Mouse (Mus musculus): ENCODE data around the gene Dnah11.

Dnah11 gene

DNA sequence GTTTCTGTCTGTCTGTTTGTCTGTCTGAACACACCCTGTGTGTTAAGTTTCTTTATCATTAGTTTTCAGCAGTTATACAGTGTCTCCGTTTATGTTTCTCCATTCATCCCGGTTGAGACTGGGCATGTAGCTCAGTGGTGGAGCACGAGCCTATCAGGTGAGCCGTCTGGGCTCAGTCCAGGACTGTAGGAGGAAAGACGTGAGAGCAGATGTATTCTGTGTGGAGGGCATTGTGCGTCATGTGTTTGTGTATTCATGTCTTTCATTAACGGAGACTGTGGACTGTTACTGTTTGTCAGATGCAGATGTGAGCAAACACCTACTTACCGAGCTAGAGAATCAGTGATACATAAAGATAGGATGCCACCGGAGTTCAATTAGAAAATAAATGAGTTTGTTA lies 341.8 kb downstream of the Dnah11 start:
- no peak for DNase-seq

DNA sequence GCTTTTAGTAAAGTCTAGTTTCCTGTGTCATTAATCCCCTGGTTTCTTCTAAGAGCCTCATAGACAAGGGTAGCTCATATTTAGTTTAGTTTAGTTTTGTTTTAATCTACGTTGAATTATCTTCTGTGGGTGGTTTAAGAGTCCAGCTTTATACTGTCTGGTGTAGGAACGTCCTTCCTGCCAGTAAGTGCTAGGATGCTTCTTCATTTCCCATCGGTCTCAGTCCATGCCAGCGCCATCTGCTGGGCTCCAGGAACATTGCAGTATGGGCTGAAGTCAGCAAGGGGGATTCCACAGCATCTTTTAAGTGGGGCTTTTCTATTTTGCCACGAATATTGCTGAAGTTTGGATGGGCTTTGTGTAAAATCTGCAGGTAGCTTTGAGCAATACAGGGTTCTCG lies 345.5 kb downstream of the Dnah11 start:
- DNase-seq, result peak; percentile 20

DNA sequence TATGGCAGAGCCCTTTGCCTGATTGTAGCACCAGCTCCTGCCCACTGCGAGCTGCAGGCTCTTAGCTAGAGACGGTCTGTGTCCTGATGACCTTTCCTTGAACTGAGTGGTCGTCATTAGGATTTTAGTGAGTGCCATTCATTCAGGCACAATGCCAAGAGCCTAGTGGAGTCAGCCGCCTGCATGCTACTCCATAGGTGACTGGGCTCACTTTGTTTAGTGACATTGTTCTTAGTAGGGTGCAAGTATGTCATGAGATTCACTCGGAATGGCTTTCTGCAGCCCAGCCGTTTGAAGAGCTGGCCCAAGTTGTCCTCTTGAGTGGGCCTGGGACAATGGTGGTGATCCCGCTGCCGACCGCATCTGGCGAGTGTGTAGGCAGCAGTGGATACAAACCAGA lies 348.4 kb downstream of the Dnah11 start:
- no peak for DNase-seq

DNA sequence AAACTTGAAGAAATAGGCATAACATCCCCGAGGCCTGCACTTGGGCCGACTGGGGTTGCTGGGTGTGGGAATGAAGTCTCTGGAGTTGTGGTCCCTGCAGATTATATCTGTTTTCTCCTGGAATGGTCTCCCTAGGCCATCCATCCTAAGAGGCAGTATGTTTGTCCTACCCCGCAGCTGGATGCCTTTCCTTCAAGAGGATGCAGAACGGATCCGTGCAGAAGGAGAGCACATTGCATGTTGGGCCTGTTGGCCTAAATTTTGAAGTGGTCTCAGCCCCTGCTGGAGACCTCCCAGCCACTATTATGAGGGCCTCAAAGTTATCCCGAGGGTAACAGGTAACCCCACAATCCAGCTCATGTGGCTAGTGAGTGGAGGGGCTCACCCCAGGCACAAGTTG lies 350.2 kb downstream of the Dnah11 start:
- DNase-seq, result no peak

DNA sequence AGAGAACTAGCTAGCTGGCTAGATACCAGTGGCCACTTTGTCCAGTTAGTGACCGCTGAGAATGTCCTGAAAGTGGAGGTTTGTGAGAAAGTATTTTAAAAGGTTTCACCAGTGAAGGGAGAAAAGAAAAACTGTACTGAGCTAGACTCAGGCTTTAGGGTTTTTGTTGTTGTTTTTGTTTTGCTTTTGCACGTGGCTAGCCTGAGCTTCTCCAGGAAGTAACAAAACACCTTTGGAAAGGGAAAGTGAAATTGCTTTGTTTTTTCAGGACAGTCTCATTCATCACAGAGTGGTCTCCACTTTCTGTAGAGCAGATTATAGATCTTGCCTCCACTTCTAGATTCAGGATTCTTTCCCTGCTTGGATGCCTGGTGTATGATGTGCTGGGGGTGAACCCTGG lies 353.9 kb downstream of the Dnah11 start:
- no peak for DNase-seq

DNA sequence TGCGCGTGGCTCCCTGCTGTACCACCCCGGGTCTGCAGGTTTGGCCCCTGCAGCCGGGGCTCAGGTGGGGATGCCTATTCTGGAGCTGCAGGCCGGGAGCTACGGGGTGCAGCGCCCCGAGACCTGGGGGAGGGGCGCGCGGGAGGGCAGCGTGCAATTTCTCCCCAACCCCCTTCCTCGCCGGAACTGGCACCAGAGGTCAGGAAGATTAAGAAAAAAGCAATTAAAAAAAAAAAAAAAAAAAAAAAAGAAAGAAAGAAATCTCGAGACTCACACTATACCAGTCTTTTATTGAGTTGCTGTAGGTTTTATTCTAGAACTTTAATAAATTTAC lies 354.8 kb downstream of the Dnah11 start:
- DNase-seq, result no peak

DNA sequence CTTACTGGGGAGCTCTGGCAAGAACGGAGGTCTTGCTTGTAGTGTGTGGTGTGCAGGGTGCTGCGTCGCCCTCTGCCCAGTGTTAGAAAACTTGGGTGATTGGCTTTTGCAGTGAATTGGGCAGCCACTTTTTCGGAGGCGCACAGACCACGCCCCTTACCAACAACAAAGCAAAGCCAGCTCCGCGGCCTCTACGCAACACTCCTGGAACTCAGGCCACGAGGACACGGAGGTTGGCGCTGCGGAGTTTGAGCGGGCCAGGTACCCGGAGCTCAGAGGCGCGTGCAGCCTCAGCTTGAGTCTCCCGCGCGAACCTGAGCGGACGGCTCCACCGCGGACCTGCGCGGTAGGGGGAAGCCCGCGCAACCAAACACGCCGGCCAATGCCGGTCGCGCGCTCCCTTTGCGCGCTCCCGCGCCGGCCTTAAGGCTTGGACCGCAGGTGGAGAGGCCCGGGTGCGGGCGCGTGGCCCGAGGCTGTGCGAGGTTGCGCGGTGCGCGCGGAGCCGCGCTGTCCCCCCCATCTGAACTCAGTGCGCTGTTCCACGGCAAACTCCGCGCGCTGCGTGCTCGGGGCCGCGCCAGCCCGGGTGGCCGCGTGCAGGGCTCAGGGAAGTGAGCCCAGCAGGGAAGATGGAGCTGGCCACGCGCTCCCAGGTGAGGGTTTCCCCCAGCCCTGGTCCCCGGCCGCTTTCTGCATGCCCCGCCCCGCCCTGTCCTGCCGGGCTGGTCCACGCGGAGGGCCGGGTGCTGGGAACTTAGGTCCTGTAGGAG lies 355.4 kb downstream of the Dnah11 start:
- DNase-seq, result peak; percentile 29

DNA sequence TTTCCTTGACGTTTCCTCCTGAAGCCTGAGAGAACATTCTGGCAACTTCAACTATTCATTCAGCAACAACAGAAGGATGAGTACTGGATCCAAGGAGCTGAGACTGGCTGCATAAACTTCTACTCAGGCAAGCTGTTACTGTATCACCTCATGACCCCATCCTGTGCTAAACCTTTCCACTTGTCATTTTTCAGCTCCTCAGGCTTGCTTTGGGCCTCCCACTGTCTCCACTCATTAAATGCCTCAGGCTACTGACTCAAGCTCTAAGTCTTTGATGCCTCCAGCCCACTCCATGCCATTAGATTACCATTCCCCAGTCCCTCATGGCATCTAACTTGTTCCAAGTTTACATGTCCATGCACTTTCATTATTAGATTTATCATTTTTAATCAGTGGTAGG lies 356.2 kb downstream of the Dnah11 start:
- no peak for DNase-seq

DNA sequence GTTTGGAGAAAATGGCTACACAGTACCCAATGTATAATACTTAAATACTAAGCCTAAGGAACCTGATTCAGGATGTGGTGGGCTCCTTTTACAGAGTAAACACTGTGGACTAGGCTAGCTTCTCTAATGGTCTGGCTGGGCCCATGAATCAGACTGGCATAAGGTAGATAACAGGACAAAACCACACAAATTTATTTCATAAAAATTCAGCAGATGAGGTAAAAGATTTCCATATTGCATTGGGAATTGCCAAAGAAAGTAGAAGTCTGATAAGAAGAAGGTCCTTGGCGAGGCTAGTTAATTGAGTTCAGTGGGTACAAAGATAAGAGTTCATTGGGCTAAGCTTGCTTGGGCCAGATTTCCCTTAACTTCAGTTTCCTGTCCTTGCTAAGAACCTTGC lies 358.1 kb downstream of the Dnah11 start:
- no peak for DNase-seq

DNA sequence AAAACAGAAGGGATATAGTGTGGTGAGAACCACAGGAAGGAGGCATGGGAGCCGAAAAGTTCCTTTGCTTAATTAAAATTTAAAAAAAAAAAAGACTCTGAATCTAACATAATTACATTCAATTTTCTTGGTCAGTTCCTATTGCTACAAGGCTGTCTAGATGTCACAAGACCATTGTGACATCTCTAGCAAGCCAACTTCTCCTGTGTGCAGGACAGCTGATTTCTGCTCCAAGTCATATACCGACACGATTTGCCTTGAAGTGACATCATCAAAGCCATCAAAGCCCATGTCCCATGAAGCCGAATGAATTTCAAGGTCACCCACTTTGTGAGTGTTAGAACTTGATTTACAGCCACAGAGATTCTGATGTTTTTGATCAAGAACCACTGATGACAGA lies 361.5 kb downstream of the Dnah11 start:
- no peak for DNase-seq

DNA sequence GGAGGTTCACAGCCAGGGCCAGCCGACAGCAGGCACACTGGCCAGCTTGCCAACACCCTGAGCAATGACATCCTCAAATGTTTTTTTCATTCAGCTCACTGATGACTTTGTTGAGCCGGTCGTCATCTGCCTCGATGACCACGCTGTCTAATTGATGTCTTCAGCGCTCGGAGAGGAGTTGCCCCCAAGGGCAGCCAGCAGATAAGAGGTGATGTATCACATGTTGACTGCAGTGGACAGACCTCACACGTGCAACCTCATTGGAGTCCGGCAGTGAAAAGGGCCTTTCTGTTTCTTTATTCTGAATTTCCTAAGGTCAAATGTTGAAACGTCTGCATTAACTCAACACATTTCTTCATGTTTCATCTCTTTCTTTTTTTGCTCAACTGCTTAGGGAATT lies 363.5 kb downstream of the Dnah11 start:
- DNase-seq, result no peak

DNA sequence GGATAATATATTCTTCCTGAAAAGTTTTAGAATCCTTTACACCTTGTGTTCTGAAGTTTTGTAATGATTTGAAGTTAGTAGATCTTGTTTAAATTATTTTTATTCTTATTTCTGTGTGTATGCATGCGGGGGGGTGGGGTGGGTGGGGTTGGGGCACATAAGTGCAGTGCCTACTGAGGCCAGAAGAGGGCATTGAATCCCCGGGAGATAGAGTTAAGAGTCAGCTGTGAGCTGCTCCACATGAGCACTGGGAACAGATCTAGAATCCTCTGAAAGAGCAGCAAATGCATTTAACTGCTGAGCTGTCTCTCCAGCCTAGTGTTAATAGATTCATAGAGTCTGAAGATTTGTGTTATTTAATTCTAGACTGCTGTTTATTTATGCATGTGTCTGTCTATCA lies 364.2 kb downstream of the Dnah11 start:
- DNase-seq, result no peak

DNA sequence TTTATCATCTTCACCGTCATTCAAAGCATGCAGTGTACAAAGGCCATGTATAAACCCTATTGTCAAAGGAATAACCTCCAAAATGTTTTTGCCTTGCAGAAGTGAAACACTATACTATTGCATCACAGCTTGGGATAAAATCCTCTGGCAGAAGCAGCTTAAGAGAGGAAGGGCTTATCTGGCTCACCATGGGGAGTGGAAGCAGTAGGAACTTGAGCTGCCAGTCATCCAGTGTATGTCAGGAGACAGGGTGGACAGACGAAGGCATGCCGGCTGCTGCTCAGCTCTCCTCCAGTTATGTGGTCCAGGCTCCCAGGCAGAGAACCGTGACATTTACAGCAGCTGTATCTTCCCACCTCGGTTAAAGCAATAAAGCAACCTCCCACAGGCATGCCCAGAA lies 366.7 kb downstream of the Dnah11 start:
- no peak for DNase-seq

DNA sequence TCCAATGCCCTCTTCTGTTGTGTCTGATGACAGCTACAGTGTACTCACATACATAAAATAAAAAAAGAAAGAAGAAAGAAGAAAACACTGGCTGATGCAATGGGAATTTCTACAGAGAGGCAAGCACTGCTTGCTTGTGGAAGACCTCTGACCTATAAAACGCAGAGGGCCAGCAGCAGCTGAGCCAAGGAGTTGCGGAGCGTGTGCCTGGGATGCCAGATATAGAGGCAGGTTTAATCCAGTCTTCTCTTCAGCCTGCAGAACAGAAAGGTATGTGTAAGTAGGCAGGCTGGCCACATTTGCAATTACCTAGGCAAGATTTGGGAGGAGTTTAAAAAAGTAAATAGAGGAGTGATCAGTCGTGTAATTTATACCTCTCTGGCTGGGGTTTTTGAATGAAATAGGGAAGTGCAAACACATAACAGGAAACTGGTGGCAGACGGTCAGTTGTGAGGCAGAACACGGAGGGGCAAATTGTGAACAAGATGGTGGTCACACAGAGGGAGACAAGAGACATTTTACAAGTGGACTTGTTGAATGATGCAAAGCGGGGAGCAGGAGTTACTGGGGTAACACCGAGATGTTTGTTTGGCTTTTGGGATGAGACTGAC lies 367.4 kb downstream of the Dnah11 start:
- no peak for DNase-seq

DNA sequence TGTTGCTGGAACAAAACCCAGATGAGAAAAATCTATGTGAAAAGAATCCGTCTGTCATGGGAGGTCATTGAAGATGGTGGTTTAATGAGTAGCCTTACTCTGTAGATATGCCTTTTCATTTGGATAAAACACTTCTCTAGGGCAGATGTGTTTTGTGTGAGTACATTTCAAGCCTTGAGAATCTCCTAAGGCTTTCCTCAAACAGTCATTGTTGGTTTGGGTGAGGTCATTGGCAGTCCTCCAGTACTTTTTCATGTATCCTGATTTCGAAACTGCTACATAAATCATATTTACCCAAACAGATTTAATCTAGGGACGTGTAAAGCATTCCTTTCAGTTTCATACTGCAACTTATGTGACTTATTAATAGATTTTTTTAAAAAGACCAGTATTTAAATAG lies 370.5 kb downstream of the Dnah11 start:
- no peak for DNase-seq
